Mouse (Mus musculus) stomach, embryonic 15.5 days (tissue): Measurements from ENCODE around the gene Smim22. TPM values are rescaled to one million over a fixed set of nuclear protein-coding genes. Genes with fewer than 3 reads are reported as not detected.

Experiments used
- ATAC-seq: fragments of 200-750 bp; cut with Nextera tagmentation; 2 replicates; pipeline ENCODE4 v1.8.0; 2017; ENCODE audit warnings: low read depth, moderate number of reproducible peaks, moderate TSS enrichment; ENCODE audit not compliant: insufficient read depth, low FRiP score
- H3K27ac ChIP-seq: fragments of 300-500 bp; sonication (generic); 2 replicates; pipeline ENCODE4 v1.5.1; 2015; ENCODE audit warnings: mild to moderate bottlenecking, inconsistent platforms
- H3K27me3 ChIP-seq: fragments of 300-500 bp; sonication (generic); replicated peaks from 2 replicates; pipeline ENCODE4 v1.6.1; 2015; ENCODE audit warnings: inconsistent platforms
- H3K36me3 ChIP-seq: fragments of 300-500 bp; sonication (generic); 2 replicates; pipeline ENCODE4 v1.6.1; 2015; ENCODE audit warnings: inconsistent platforms
- H3K4me1 ChIP-seq: fragments of 300-500 bp; sonication (generic); 2 replicates; pipeline ENCODE4 v1.6.1; 2015; ENCODE audit warnings: inconsistent platforms
- H3K4me2 ChIP-seq: fragments of 300-500 bp; sonication (generic); 2 replicates; pipeline ENCODE4 v1.6.1; 2015; ENCODE audit warnings: mild to moderate bottlenecking, inconsistent platforms
- H3K4me3 ChIP-seq: fragments of 300-500 bp; sonication (generic); replicated peaks from 2 replicates; pipeline ENCODE4 v1.5.1; 2015; ENCODE audit warnings: inconsistent platforms
- H3K9ac ChIP-seq: fragments of 300-500 bp; sonication (generic); 2 replicates; pipeline ENCODE4 v1.6.1; 2015; ENCODE audit warnings: inconsistent platforms
- H3K9me3 ChIP-seq: fragments of 300-500 bp; sonication (generic); 2 replicates; pipeline ENCODE4 v1.6.1; 2016; ENCODE audit warnings: inconsistent platforms
- WGBS: fragments of 180-500 bp; shearing (Covaris S2); methylation state at CpG from one replicate; pipeline ENCODE4 v1.1.7; 2015; 5-methylcytosine and 5-hydroxymethylcytosine counted together
- polyA plus RNA-seq: library from polyadenylated mRNA; unstranded; fragments of >200 nt; fragmentation: Nextera tagmentation; extraction: Ambion mirVana; gene quantifications from 2 replicates; pipeline ENCODE4 v1.2.1, GENCODE M21; 2015

Gene Smim22
- polyA plus RNA-seq, result 59.7 and 65.9 TPM in 2 replicates

GRCm38 (mm10) chr16:5007067-5007466 lies at the start of gene Smim22:
Smim22 (plus strand) TSS chr16:5007288.
- H3K27me3 ChIP-seq, result no peaks in the 10 kb centered on the region
- WGBS, result 39% methylated on average over 5 of the region's 5 CpGs
- H3K4me3 ChIP-seq, result peak within 1 kb of the TSS; percentile 33
- peak within 1 kb of the TSS; percentile 42 for H3K4me2 ChIP-seq
- H3K9me3 ChIP-seq, result no peaks in the 10 kb centered on the region
- no peaks in the 10 kb centered on the region for H3K36me3 ChIP-seq
- H3K27ac ChIP-seq, result 0 out of 2 replicates have a peak within 1 kb of the TSS, but pooled peaks have one; percentile 12
- H3K4me1 ChIP-seq, result peaks cover under 1% of the 10 kb centered on the region; the same call in 1 of the 2 replicates
- peak; percentile 78 for ATAC-seq
- H3K9ac ChIP-seq, result no peak within 1 kb of the TSS

- ATAC-seq, result no peak
- H3K4me2 ChIP-seq, result no peak overlapping the region
- peaks cover 46% of the 10 kb centered on the region for H3K36me3 ChIP-seq
- no peaks in the 10 kb centered on the region for H3K27me3 ChIP-seq
- no peak overlapping the region for H3K9ac ChIP-seq
- 90% methylated on average over 3 of the region's 3 CpGs for WGBS
- H3K4me3 ChIP-seq, result no peak overlapping the region
- no peak overlapping the region for H3K27ac ChIP-seq
- no peaks in the 10 kb centered on the region for H3K9me3 ChIP-seq
- 0 out of 2 replicates have a peak, but pooled peaks cover under 1% of the 10 kb centered on the region for H3K4me1 ChIP-seq
These were observed 49.6 kb upstream of the Smim22 start for GRCm38 (mm10) chr16:4957446-4957845.

- no peak for ATAC-seq
- peaks cover 14% of the 10 kb centered on the region for H3K4me1 ChIP-seq
These were observed 46.8 kb upstream of the Smim22 start for GRCm38 (mm10) chr16:4960260-4960659.

GRCm38 (mm10) chr16:4963346-4963745 lies 43.7 kb upstream of the Smim22 start:
- ATAC-seq, result no peak
- 0 out of 2 replicates have a peak overlapping the region, but pooled peaks have one; percentile 83 for H3K27ac ChIP-seq
- H3K9ac ChIP-seq, result no peak overlapping the region
- no peaks in the 10 kb centered on the region for H3K9me3 ChIP-seq
- H3K4me2 ChIP-seq, result peak overlapping the region; percentile 86
- peaks cover 15% of the 10 kb centered on the region for H3K4me1 ChIP-seq
- no peaks in the 10 kb centered on the region for H3K36me3 ChIP-seq
- H3K27me3 ChIP-seq, result no peaks in the 10 kb centered on the region
- WGBS, result 38% methylated on average over 9 of the region's 9 CpGs
- peak overlapping the region; percentile 98 for H3K4me3 ChIP-seq

More at GRCm38 (mm10) chr16:4960260-4960659, 46.8 kb upstream of the Smim22 start:
- Histone ChIP-seq H3K27me3 (no peaks in the 10 kb centered on the region), H3K27ac (no peak overlapping the region), H3K9me3 (no peaks in the 10 kb centered on the region), H3K4me3 (no peak overlapping the region), H3K9ac (no peak overlapping the region), H3K36me3 (peaks cover 20% of the 10 kb centered on the region; the same call in 1 of the 2 replicates), H3K4me2 (no peak overlapping the region)
- 87% methylated on average over 8 of the region's 8 CpGs for WGBS

GRCm38 (mm10) chr16:4963797-4964709 lies 43.0 kb upstream of the Smim22 start, which contains the start of gene Anks3:
Anks3 (minus strand) TSS chr16:4964205.
- Histone ChIP-seq H3K9ac (peak within 1 kb of the TSS; percentile 88), H3K4me3 (peak within 1 kb of the TSS; percentile 98), H3K9me3 (no peaks in the 10 kb centered on the region), H3K27ac (peak within 1 kb of the TSS; percentile 83), H3K27me3 (no peaks in the 10 kb centered on the region), H3K4me1 (peaks cover 15% of the 10 kb centered on the region), H3K4me2 (peak within 1 kb of the TSS; percentile 86), H3K36me3 (no peaks in the 10 kb centered on the region)
- under 1% methylated on average over 74 of the region's 76 CpGs for WGBS
- peak; percentile 97 for ATAC-seq

GRCm38 (mm10) chr16:4964731-4965391 lies 42.2 kb upstream of the Smim22 start:
- ATAC-seq, result no peak

GRCm38 (mm10) chr16:4965392-4966129 lies 41.5 kb upstream of the Smim22 start:
- H3K4me1 ChIP-seq, result peaks cover 15% of the 10 kb centered on the region
- H3K4me2 ChIP-seq, result no peak overlapping the region; the same call in 1 of the 2 replicates
- no peaks in the 10 kb centered on the region for H3K9me3 ChIP-seq
- peak overlapping the region; percentile 98; the same call in 1 of the 2 replicates for H3K4me3 ChIP-seq
- no peak for ATAC-seq
- no peak overlapping the region for H3K9ac ChIP-seq
- 81% methylated on average over 8 of the region's 8 CpGs for WGBS
- H3K27me3 ChIP-seq, result no peaks in the 10 kb centered on the region
- no peak overlapping the region for H3K27ac ChIP-seq
- no peaks in the 10 kb centered on the region for H3K36me3 ChIP-seq

More at GRCm38 (mm10) chr16:4964731-4965391, 42.2 kb upstream of the Smim22 start:
- 20% methylated on average over 13 of the region's 13 CpGs for WGBS
- Histone ChIP-seq H3K27me3 (no peaks in the 10 kb centered on the region), H3K4me3 (peak overlapping the region; percentile 98), H3K4me2 (peak overlapping the region; percentile 86), H3K36me3 (no peaks in the 10 kb centered on the region), H3K27ac (peak overlapping the region; percentile 83), H3K9me3 (no peaks in the 10 kb centered on the region), H3K9ac (peak overlapping the region; percentile 49; the same call in 1 of the 2 replicates), H3K4me1 (peaks cover 15% of the 10 kb centered on the region)

GRCm38 (mm10) chr16:4968426-4968825 lies 38.7 kb upstream of the Smim22 start:
- ATAC-seq, result no peak
- 83% methylated on average over 3 of the region's 3 CpGs for WGBS
- peaks cover 5% of the 10 kb centered on the region for H3K4me1 ChIP-seq
- H3K27ac ChIP-seq, result no peak overlapping the region
- no peak overlapping the region for H3K9ac ChIP-seq
- no peaks in the 10 kb centered on the region for H3K36me3 ChIP-seq
- no peaks in the 10 kb centered on the region for H3K9me3 ChIP-seq
- H3K4me3 ChIP-seq, result no peak overlapping the region
- no peak overlapping the region for H3K4me2 ChIP-seq
- H3K27me3 ChIP-seq, result no peaks in the 10 kb centered on the region

- Histone ChIP-seq H3K4me3 (no peak overlapping the region), H3K9me3 (no peaks in the 10 kb centered on the region), H3K27ac (no peak overlapping the region), H3K4me1 (peaks cover 4% of the 10 kb centered on the region), H3K27me3 (no peaks in the 10 kb centered on the region), H3K9ac (no peak overlapping the region), H3K4me2 (no peak overlapping the region), H3K36me3 (no peaks in the 10 kb centered on the region)
- no peak for ATAC-seq
- WGBS, result 77% methylated on average over 5 of the region's 5 CpGs
These were observed 37.8 kb upstream of the Smim22 start for GRCm38 (mm10) chr16:4969055-4969843.

- Histone ChIP-seq H3K9me3 (no peaks in the 10 kb centered on the region), H3K4me2 (no peak overlapping the region), H3K9ac (no peak overlapping the region), H3K27me3 (no peaks in the 10 kb centered on the region), H3K36me3 (no peaks in the 10 kb centered on the region), H3K4me1 (no peaks in the 10 kb centered on the region), H3K4me3 (no peak overlapping the region), H3K27ac (no peak overlapping the region)
- no peak for ATAC-seq
- 62% methylated on average over 4 of the region's 4 CpGs for WGBS
These were observed 35.5 kb upstream of the Smim22 start for GRCm38 (mm10) chr16:4971626-4972025.

GRCm38 (mm10) chr16:4974521-4974920 lies 32.6 kb upstream of the Smim22 start:
- H3K4me2 ChIP-seq, result no peak overlapping the region
- no peak overlapping the region for H3K9ac ChIP-seq
- 90% methylated on average over 5 of the region's 5 CpGs for WGBS
- no peak overlapping the region for H3K27ac ChIP-seq
- H3K4me1 ChIP-seq, result no peaks in the 10 kb centered on the region
- no peaks in the 10 kb centered on the region for H3K9me3 ChIP-seq
- no peaks in the 10 kb centered on the region for H3K27me3 ChIP-seq
- no peaks in the 10 kb centered on the region for H3K36me3 ChIP-seq
- ATAC-seq, result no peak
- no peak overlapping the region for H3K4me3 ChIP-seq
